Mouse (Mus musculus) C2C12 (cell line): ENCODE data around the gene Kirrel3. TPM values are rescaled to one million over a fixed set of nuclear protein-coding genes. Genes with fewer than 3 reads are reported as not detected.

Experiments used
- H3K27me3 ChIP-seq: one replicate; pipeline ENCODE4 v1.6.1; 2011; ENCODE audit not compliant: control insufficient read depth, insufficient read depth, insufficient read length
- H3K36me3 ChIP-seq: one replicate; pipeline ENCODE4 v1.6.1; 2011; ENCODE audit not compliant: control insufficient read depth, insufficient read depth
- H3K4me3 ChIP-seq: one replicate; pipeline ENCODE4 v1.5.1; 2011; ENCODE audit warnings: mild to moderate bottlenecking, control low read depth; ENCODE audit not compliant: poor library complexity, insufficient read depth, severe bottlenecking
- H3K79me2 ChIP-seq: one replicate; pipeline ENCODE4 v1.6.1; 2011; ENCODE audit not compliant: control insufficient read depth, insufficient read depth
- H3K79me3 ChIP-seq: one replicate; pipeline ENCODE4 v1.6.1; 2011; ENCODE audit warnings: low read depth, control low read depth
- H3ac ChIP-seq: one replicate; pipeline ENCODE3; 2011; ENCODE audit warnings: low read depth; ENCODE audit not compliant: control insufficient read depth, insufficient read length
- CEBPB ChIP-seq: IDR thresholded peaks from one replicate; pipeline ENCODE4 v1.6.1; 2011; ENCODE audit warnings: low read depth, mild to moderate bottlenecking, control low read depth, moderate library complexity
- CTCF ChIP-seq: IDR thresholded peaks from one replicate; pipeline ENCODE4 v1.5.1; 2011; ENCODE audit not compliant: control insufficient read depth, insufficient read depth, insufficient read length
- FOSL1 ChIP-seq: IDR thresholded peaks from one replicate; pipeline ENCODE4 v1.8.0; 2011; ENCODE audit warnings: mild to moderate bottlenecking, low read length; ENCODE audit not compliant: poor library complexity, insufficient read depth, severe bottlenecking
- MAX ChIP-seq: IDR thresholded peaks from one replicate; pipeline ENCODE4 v1.6.1; 2011; ENCODE audit warnings: mild to moderate bottlenecking, control low read depth
- MYOD1 ChIP-seq: IDR thresholded peaks from one replicate; pipeline ENCODE4 v1.6.1; 2011; ENCODE audit warnings: low read depth; ENCODE audit not compliant: control insufficient read depth, insufficient read length
- MYOG ChIP-seq: IDR thresholded peaks from one replicate; pipeline ENCODE4 v1.6.1; 2011; ENCODE audit not compliant: control insufficient read depth, insufficient read length; ENCODE audit errors: extremely low read depth
- USF1 ChIP-seq: IDR thresholded peaks from one replicate; pipeline ENCODE4 v1.6.1; 2011; ENCODE audit warnings: low read depth, mild to moderate bottlenecking, control low read depth, moderate library complexity
- polyA plus RNA-seq: library from polyadenylated mRNA; unstranded; fragments of >200 nt; fragmentation: generic; extraction: Trizol; gene quantifications from one replicate; pipeline ENCODE4 v1.2.1, GENCODE M21; 2012; ENCODE audit warnings: missing spikeins

Kirrel3 gene
- polyA plus RNA-seq, 1 experiment = 5.2 TPM

GRCm38 (mm10) chr9:34806854-34807253, 321.2 kb downstream of the Kirrel3 start:
- Histone ChIP-seq H3ac (no peak overlapping the region), H3K79me2 (no peaks in the 10 kb centered on the region), H3K36me3 (no peaks in the 10 kb centered on the region), H3K4me3 (no peak overlapping the region), H3K79me3 (no peaks in the 10 kb centered on the region), H3K27me3 (peaks cover 5% of the 10 kb centered on the region)
- no peak for TF ChIP-seq MAX
- TF ChIP-seq CTCF = no peak
- no peak for TF ChIP-seq MYOD1
- TF ChIP-seq CEBPB = no peak
- TF ChIP-seq FOSL1 = no peak
- no peak for TF ChIP-seq MYOG
- no peak for TF ChIP-seq USF1

GRCm38 (mm10) chr9:34809993-34810513, 324.4 kb downstream of the Kirrel3 start:
- Histone ChIP-seq H3K27me3 (peaks cover 5% of the 10 kb centered on the region), H3ac (no peak overlapping the region), H3K79me3 (no peaks in the 10 kb centered on the region), H3K36me3 (no peaks in the 10 kb centered on the region), H3K4me3 (no peak overlapping the region), H3K79me2 (no peaks in the 10 kb centered on the region)
- no peak for TF ChIP-seq USF1
- TF ChIP-seq CTCF = no peak
- TF ChIP-seq CEBPB = no peak
- no peak for TF ChIP-seq MAX
- TF ChIP-seq MYOD1 = no peak
- no peak for TF ChIP-seq MYOG
- no peak for TF ChIP-seq FOSL1

GRCm38 (mm10) chr9:34818325-34818976, 332.8 kb downstream of the Kirrel3 start:
- H3ac ChIP-seq = no peak overlapping the region
- H3K4me3 ChIP-seq = no peak overlapping the region
- H3K79me3 ChIP-seq = no peaks in the 10 kb centered on the region
- TF ChIP-seq MYOD1 (no peak), MYOG (no peak), MAX (no peak), FOSL1 (no peak), USF1 (no peak), CEBPB (no peak), CTCF (no peak)
- H3K27me3 ChIP-seq = peaks cover 4% of the 10 kb centered on the region
- H3K79me2 ChIP-seq = no peaks in the 10 kb centered on the region
- H3K36me3 ChIP-seq = no peaks in the 10 kb centered on the region

DNA sequence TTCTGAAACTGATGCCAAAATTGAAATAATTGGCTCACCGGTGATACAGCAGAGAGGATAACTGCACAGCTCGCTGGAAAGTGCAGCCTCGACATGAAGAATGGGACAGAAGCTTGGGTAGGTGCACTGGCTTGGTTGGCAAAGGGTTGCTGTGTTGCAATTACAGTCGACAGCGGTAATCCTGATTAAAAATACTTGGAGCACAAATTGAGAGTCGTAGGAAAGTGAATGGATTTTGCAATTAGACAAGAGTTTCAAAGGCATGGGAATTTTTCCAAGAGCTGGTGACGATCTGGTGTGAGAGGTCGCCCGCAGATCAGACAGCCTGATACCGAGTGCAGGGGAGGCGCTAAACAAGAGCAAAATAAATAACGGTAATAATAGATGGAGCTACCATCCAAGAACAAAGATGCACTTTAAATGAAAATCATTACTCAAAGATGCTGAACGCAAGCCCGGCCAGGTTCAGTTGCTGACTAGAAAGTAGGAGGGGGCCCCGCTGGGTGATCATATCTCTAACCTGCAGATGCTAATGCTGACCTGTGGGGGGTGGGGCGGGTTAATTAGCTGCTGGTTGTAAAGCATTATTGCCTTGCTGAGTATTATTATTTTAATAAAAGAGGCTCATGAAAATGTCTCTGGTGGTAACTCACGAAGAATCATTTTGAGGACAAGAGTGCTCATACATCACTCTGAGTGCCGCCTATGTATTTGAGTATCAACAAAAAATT, 338.8 kb downstream of the Kirrel3 start:
- TF ChIP-seq MAX (no peak), USF1 (no peak), FOSL1 (no peak), MYOG (no peak), CTCF (no peak)
- Histone ChIP-seq H3K4me3 (no peak overlapping the region), H3K27me3 (peaks cover 8% of the 10 kb centered on the region), H3K79me2 (no peaks in the 10 kb centered on the region), H3K79me3 (no peaks in the 10 kb centered on the region), H3ac (no peak overlapping the region), H3K36me3 (no peaks in the 10 kb centered on the region)

DNA sequence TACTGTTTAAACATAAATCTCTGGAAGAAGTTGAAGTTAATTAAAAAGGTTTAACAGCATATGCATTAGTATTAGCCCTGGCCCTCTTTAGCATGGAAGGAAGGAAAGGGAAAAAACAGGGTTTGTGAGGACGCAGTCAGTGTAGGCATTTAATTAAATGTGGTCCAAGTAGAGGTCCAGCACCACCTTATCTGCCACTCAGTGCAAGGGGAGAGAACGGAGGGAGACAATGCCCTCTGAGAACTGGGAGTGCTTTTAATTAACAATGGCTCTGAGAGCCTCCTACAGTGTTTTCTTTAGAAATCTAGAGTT, 339.4 kb downstream of the Kirrel3 start:
- Histone ChIP-seq H3K79me2 (no peaks in the 10 kb centered on the region), H3K36me3 (no peaks in the 10 kb centered on the region), H3ac (no peak overlapping the region), H3K79me3 (no peaks in the 10 kb centered on the region), H3K27me3 (peaks cover 8% of the 10 kb centered on the region), H3K4me3 (no peak overlapping the region)
- TF ChIP-seq MAX (no peak), MYOD1 (no peak), MYOG (no peak), FOSL1 (no peak), CTCF (no peak), USF1 (no peak), CEBPB (no peak)
